20 mouse cellular contexts compared by ENCODE assay signal in genomic region chr9:66957451-66957850, GRCm38 (mm10).
"Had no signal": no experiment of that assay in that cellular context is flagged by ENCODE, and none has a peak within 500 bp of the region (broad histone marks: within the 10 kb centered on the region; RNA-seq: fewer than 3 reads in every experiment).

No protein-coding gene starts in this region.

- H3K4me2 ChIP-seq: liver, embryonic 15.5 days; lung, embryonic 14.5 days; midbrain, embryonic 12.5 days; neural tube, embryonic 13.5 days; neural tube, embryonic 15.5 days had no signal

- ATAC-seq: midbrain, embryonic 16.5 days had no signal

- H3K36me3 ChIP-seq: liver, embryonic 15.5 days; midbrain, embryonic 12.5 days had no signal

- H3K9ac ChIP-seq: liver, embryonic 15.5 days; lung, embryonic 14.5 days; midbrain, embryonic 12.5 days; neural tube, embryonic 13.5 days; neural tube, embryonic 15.5 days had no signal

- H3K27me3 ChIP-seq: liver, embryonic 15.5 days; midbrain, embryonic 12.5 days; neural tube, embryonic 13.5 days; neural tube, embryonic 15.5 days had no signal

- H3K4me3 ChIP-seq: liver, embryonic 15.5 days; midbrain, embryonic 10.5 days; midbrain, embryonic 12.5 days; myocyte; neural tube, embryonic 13.5 days; neural tube, embryonic 15.5 days had no signal

- H3K27ac ChIP-seq: liver, embryonic 15.5 days; midbrain, embryonic 10.5 days; midbrain, embryonic 12.5 days; neural tube, embryonic 13.5 days; neural tube, embryonic 15.5 days had no signal

- H3K4me1 ChIP-seq: liver, embryonic 15.5 days; midbrain, embryonic 10.5 days; midbrain, embryonic 12.5 days; neural tube, embryonic 13.5 days; neural tube, embryonic 15.5 days had no signal

- DNase-seq: lung, adult 18-20 months; lung, embryonic 14.5 days; lung, postnatal 10 days; lung, postnatal 4 days; midbrain, embryonic 14.5 days; retina, postnatal 1 day; right cerebral cortex, adult 18-20 months; right cerebral cortex, postnatal 25 days; right cerebral cortex, postnatal 4 days; spleen, adult 18-20 months; thymus, adult 18-20 months; thymus, postnatal 14 days; thymus, postnatal 36 days had no signal

- H3K9me3 ChIP-seq: liver, embryonic 15.5 days; midbrain, embryonic 10.5 days; midbrain, embryonic 12.5 days; neural tube, embryonic 13.5 days; neural tube, embryonic 15.5 days had no signal
